Mouse (Mus musculus): ENCODE measurements around the gene Arl8b. TPM values are rescaled to one million over a fixed set of nuclear protein-coding genes. Genes with fewer than 3 reads are reported as not detected.

Gene Arl8b
- polyA plus RNA-seq, 1 experiment from 2014 or later: 78.7 TPM

GRCm38 (mm10) chr6:108835765-108836691 is 53.1 kb downstream of the Arl8b start:
- H3K36me3 ChIP-seq (ENCODE audit: control insufficient read depth, insufficient read depth, low read length): peaks cover 26% of the 10 kb centered on the region; the same call in 1 of the 2 replicates
- no peak overlapping the region for H3K4me3 ChIP-seq (ENCODE audit: low read depth, low read length)
- no peaks in the 10 kb centered on the region for H3K27me3 ChIP-seq (replicated peaks; ENCODE audit: control insufficient read depth, insufficient read depth, low read length)
- H3K9ac ChIP-seq (ENCODE audit: low read depth, low read length): no peak overlapping the region
- no peak overlapping the region for H3K27ac ChIP-seq (replicated peaks; ENCODE audit: low read depth, low read length)
- DNase-seq (ENCODE audit: low spot score) (no peak), ATAC-seq (ENCODE audit: low read depth) (no peak)
- no peaks in the 10 kb centered on the region for H3K4me1 ChIP-seq (ENCODE audit: control insufficient read depth, insufficient read depth, low read length)
- no peak overlapping the region for H3K4me2 ChIP-seq (ENCODE audit: low read depth, low read length)
- H3K9me3 ChIP-seq (ENCODE audit: control insufficient read depth, low read length): no peaks in the 10 kb centered on the region
- WGBS: 72% methylated on average over 16 of the region's 16 CpGs

- Histone ChIP-seq H3K4me3 (ENCODE audit: low read depth, low read length) (no peak overlapping the region), H3K4me1 (ENCODE audit: control insufficient read depth, insufficient read depth, low read length) (no peaks in the 10 kb centered on the region), H3K9ac (ENCODE audit: low read depth, low read length) (no peak overlapping the region), H3K9me3 (ENCODE audit: control insufficient read depth, low read length) (no peaks in the 10 kb centered on the region), H3K4me2 (ENCODE audit: low read depth, low read length) (no peak overlapping the region), H3K27ac (replicated peaks; ENCODE audit: low read depth, low read length) (no peak overlapping the region), H3K36me3 (ENCODE audit: control insufficient read depth, insufficient read depth, low read length) (peaks cover 30% of the 10 kb centered on the region), H3K27me3 (replicated peaks; ENCODE audit: control insufficient read depth, insufficient read depth, low read length) (no peaks in the 10 kb centered on the region)
- DNase-seq (ENCODE audit: low spot score) (no peak), ATAC-seq (ENCODE audit: low read depth) (no peak)
- 92% methylated on average over 4 of the region's 4 CpGs for WGBS
Observed at GRCm38 (mm10) chr6:108837081-108837480, 54.2 kb downstream of the Arl8b start.

- WGBS: 90% methylated on average over 4 of the region's 4 CpGs
- ATAC-seq (ENCODE audit: low read depth): no peak
- H3K4me2 ChIP-seq (ENCODE audit: low read depth, low read length): no peak overlapping the region
- peaks cover 36% of the 10 kb centered on the region for H3K36me3 ChIP-seq (ENCODE audit: control insufficient read depth, insufficient read depth, low read length)
- no peak overlapping the region for H3K4me3 ChIP-seq (ENCODE audit: low read depth, low read length)
- H3K9me3 ChIP-seq (ENCODE audit: control insufficient read depth, low read length): no peaks in the 10 kb centered on the region
- H3K4me1 ChIP-seq (ENCODE audit: control insufficient read depth, insufficient read depth, low read length): no peaks in the 10 kb centered on the region
- no peak for DNase-seq (ENCODE audit: low spot score)
- no peak overlapping the region for H3K27ac ChIP-seq (replicated peaks; ENCODE audit: low read depth, low read length)
- no peak overlapping the region for H3K9ac ChIP-seq (ENCODE audit: low read depth, low read length)
- no peaks in the 10 kb centered on the region for H3K27me3 ChIP-seq (replicated peaks; ENCODE audit: control insufficient read depth, insufficient read depth, low read length)
Observed at GRCm38 (mm10) chr6:108837958-108838357, 55.1 kb downstream of the Arl8b start.

GRCm38 (mm10) chr6:108839432-108839831 is 56.5 kb downstream of the Arl8b start:
- Histone ChIP-seq H3K9me3 (ENCODE audit: control insufficient read depth, low read length) (no peaks in the 10 kb centered on the region), H3K4me3 (ENCODE audit: low read depth, low read length) (no peak overlapping the region), H3K4me1 (ENCODE audit: control insufficient read depth, insufficient read depth, low read length) (no peaks in the 10 kb centered on the region), H3K4me2 (ENCODE audit: low read depth, low read length) (no peak overlapping the region), H3K27ac (replicated peaks; ENCODE audit: low read depth, low read length) (no peak overlapping the region), H3K9ac (ENCODE audit: low read depth, low read length) (no peak overlapping the region), H3K36me3 (ENCODE audit: control insufficient read depth, insufficient read depth, low read length) (peaks cover 44% of the 10 kb centered on the region), H3K27me3 (replicated peaks; ENCODE audit: control insufficient read depth, insufficient read depth, low read length) (no peaks in the 10 kb centered on the region)
- DNase-seq (ENCODE audit: low spot score) (no peak), ATAC-seq (ENCODE audit: low read depth) (no peak)
- WGBS: 84% methylated on average over 4 of the region's 4 CpGs

- DNase-seq (ENCODE audit: low spot score) (no peak), ATAC-seq (ENCODE audit: low read depth) (no peak)
- no peak overlapping the region for H3K27ac ChIP-seq (replicated peaks; ENCODE audit: low read depth, low read length)
- no peak overlapping the region for H3K9ac ChIP-seq (ENCODE audit: low read depth, low read length)
- WGBS: 94% methylated on average over 8 of the region's 8 CpGs
- no peaks in the 10 kb centered on the region for H3K27me3 ChIP-seq (replicated peaks; ENCODE audit: control insufficient read depth, insufficient read depth, low read length)
- no peaks in the 10 kb centered on the region for H3K9me3 ChIP-seq (ENCODE audit: control insufficient read depth, low read length)
- no peak overlapping the region for H3K4me2 ChIP-seq (ENCODE audit: low read depth, low read length)
- no peak overlapping the region for H3K4me3 ChIP-seq (ENCODE audit: low read depth, low read length)
- peaks cover 55% of the 10 kb centered on the region for H3K36me3 ChIP-seq (ENCODE audit: control insufficient read depth, insufficient read depth, low read length)
- H3K4me1 ChIP-seq (ENCODE audit: control insufficient read depth, insufficient read depth, low read length): no peaks in the 10 kb centered on the region
Observed at GRCm38 (mm10) chr6:108840861-108841640, 58.2 kb downstream of the Arl8b start.

GRCm38 (mm10) chr6:108843664-108844063 is 60.8 kb downstream of the Arl8b start:
- no peak overlapping the region for H3K4me2 ChIP-seq (ENCODE audit: low read depth, low read length)
- H3K4me3 ChIP-seq (ENCODE audit: low read depth, low read length): no peak overlapping the region
- 54% methylated on average over 1 of the region's 1 CpGs for WGBS
- no peak overlapping the region for H3K27ac ChIP-seq (replicated peaks; ENCODE audit: low read depth, low read length)
- no peaks in the 10 kb centered on the region for H3K4me1 ChIP-seq (ENCODE audit: control insufficient read depth, insufficient read depth, low read length)
- peak; percentile 43 for DNase-seq (ENCODE audit: low spot score)
- no peaks in the 10 kb centered on the region for H3K9me3 ChIP-seq (ENCODE audit: control insufficient read depth, low read length)
- peak; percentile 18; the same call in 1 of the 2 replicates for ATAC-seq (ENCODE audit: low read depth)
- H3K9ac ChIP-seq (ENCODE audit: low read depth, low read length): no peak overlapping the region
- H3K27me3 ChIP-seq (replicated peaks; ENCODE audit: control insufficient read depth, insufficient read depth, low read length): no peaks in the 10 kb centered on the region
- peaks cover 59% of the 10 kb centered on the region for H3K36me3 ChIP-seq (ENCODE audit: control insufficient read depth, insufficient read depth, low read length)

GRCm38 (mm10) chr6:108844093-108844492 is 61.2 kb downstream of the Arl8b start:
- DNase-seq (ENCODE audit: low spot score) (no peak), ATAC-seq (ENCODE audit: low read depth) (no peak)
- H3K4me3 ChIP-seq (ENCODE audit: low read depth, low read length): no peak overlapping the region
- H3K27ac ChIP-seq (replicated peaks; ENCODE audit: low read depth, low read length): no peak overlapping the region
- no peaks in the 10 kb centered on the region for H3K27me3 ChIP-seq (replicated peaks; ENCODE audit: control insufficient read depth, insufficient read depth, low read length)
- no peak overlapping the region for H3K9ac ChIP-seq (ENCODE audit: low read depth, low read length)
- H3K4me1 ChIP-seq (ENCODE audit: control insufficient read depth, insufficient read depth, low read length): no peaks in the 10 kb centered on the region
- H3K36me3 ChIP-seq (ENCODE audit: control insufficient read depth, insufficient read depth, low read length): peaks cover 63% of the 10 kb centered on the region
- no peaks in the 10 kb centered on the region for H3K9me3 ChIP-seq (ENCODE audit: control insufficient read depth, low read length)
- 76% methylated on average over 3 of the region's 3 CpGs for WGBS
- no peak overlapping the region for H3K4me2 ChIP-seq (ENCODE audit: low read depth, low read length)

GRCm38 (mm10) chr6:108844771-108845170 is 61.9 kb downstream of the Arl8b start:
- no peak overlapping the region for H3K4me2 ChIP-seq (ENCODE audit: low read depth, low read length)
- ATAC-seq (ENCODE audit: low read depth) (no peak), DNase-seq (ENCODE audit: low spot score) (no peak)
- 88% methylated on average over 7 of the region's 7 CpGs for WGBS
- no peaks in the 10 kb centered on the region for H3K4me1 ChIP-seq (ENCODE audit: control insufficient read depth, insufficient read depth, low read length)
- no peaks in the 10 kb centered on the region for H3K9me3 ChIP-seq (ENCODE audit: control insufficient read depth, low read length)
- peaks cover 63% of the 10 kb centered on the region for H3K36me3 ChIP-seq (ENCODE audit: control insufficient read depth, insufficient read depth, low read length)
- H3K27me3 ChIP-seq (replicated peaks; ENCODE audit: control insufficient read depth, insufficient read depth, low read length): no peaks in the 10 kb centered on the region
- H3K4me3 ChIP-seq (ENCODE audit: low read depth, low read length): no peak overlapping the region
- H3K9ac ChIP-seq (ENCODE audit: low read depth, low read length): no peak overlapping the region
- H3K27ac ChIP-seq (replicated peaks; ENCODE audit: low read depth, low read length): no peak overlapping the region
